Comparison of ENCODE assay signal across 20 mouse cellular contexts in genomic region chr11:60737450-60737849, GRCm38 (mm10).
"Had no signal": no experiment of that assay in that cellular context is flagged by ENCODE, and none has a peak within 500 bp of the region (broad histone marks: within the 10 kb centered on the region; RNA-seq: fewer than 3 reads in every experiment).

No protein-coding gene starts in this region.

- H3K4me2 ChIP-seq: intestine, embryonic 15.5 days; kidney, embryonic 15.5 days; midbrain, embryonic 12.5 days; neural tube, embryonic 13.5 days; stomach, embryonic 15.5 days had no signal

- H3K4me1 ChIP-seq: intestine, embryonic 15.5 days; kidney, embryonic 15.5 days; midbrain, embryonic 12.5 days; neural tube, embryonic 13.5 days; stomach, embryonic 15.5 days had no signal

- H3K4me3 ChIP-seq: intestine, embryonic 15.5 days; kidney, embryonic 15.5 days; left cerebral cortex, adult 2 months; midbrain, embryonic 12.5 days; myocyte; neural tube, embryonic 13.5 days; stomach, embryonic 15.5 days had no signal

- H3K27ac ChIP-seq: intestine, embryonic 15.5 days; kidney, embryonic 15.5 days; left cerebral cortex, adult 2 months; midbrain, embryonic 12.5 days; neural tube, embryonic 13.5 days; stomach, embryonic 15.5 days had no signal

- DNase-seq: kidney, adult 11 months; kidney, adult 8-10 months; kidney, postnatal 10 days; kidney, postnatal 36 days; layer of hippocampus, postnatal 36 days; lung, adult 2 months; lung, postnatal 14 days; lung, postnatal 4 days; retina, postnatal 1 day; right cerebral cortex, postnatal 25 days; spleen, adult 18-20 months; thymus, postnatal 25 days had no signal

- H3K9ac ChIP-seq: intestine, embryonic 15.5 days; kidney, embryonic 15.5 days; midbrain, embryonic 12.5 days; neural tube, embryonic 13.5 days; stomach, embryonic 15.5 days had no signal

- ATAC-seq: intestine, embryonic 15.5 days; midbrain, embryonic 16.5 days had no signal

- H3K27me3 ChIP-seq: intestine, embryonic 15.5 days; kidney, embryonic 15.5 days; midbrain, embryonic 12.5 days; neural tube, embryonic 13.5 days; stomach, embryonic 15.5 days had no signal

- H3K9me3 ChIP-seq: intestine, embryonic 15.5 days; kidney, embryonic 15.5 days; midbrain, embryonic 12.5 days; neural tube, embryonic 13.5 days; stomach, embryonic 15.5 days had no signal
